Mouse (Mus musculus): ENCODE results near the gene Adm2. TPM values are rescaled to one million over a fixed set of nuclear protein-coding genes. Genes with fewer than 3 reads are reported as not detected.

The Adm2 gene
- total RNA-seq, 4 experiments from 2014 or later = not detected

DNA sequence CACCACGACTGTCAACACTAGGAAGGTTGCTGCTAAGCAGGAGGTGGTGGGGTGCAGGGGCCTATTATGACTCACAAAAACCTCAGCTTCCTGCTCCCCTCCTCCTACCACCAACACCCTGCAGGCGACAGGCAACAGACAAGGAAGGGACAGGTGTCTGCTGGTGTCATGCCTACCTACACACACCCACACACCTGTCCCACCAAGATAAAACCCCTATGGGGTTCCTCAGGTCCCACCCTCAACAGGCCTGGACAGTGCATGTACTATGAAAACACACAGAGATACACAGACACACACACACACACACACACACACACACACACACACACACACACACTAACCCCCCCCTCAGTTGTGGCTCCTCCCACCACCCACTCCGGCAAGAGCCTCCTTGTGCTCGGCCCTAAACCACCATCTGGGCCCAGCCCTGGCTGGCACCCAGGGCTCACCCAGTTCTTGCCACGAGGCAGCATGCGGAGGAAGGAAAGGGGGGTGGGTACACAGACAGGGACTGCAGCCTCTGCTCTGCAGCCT lies 12.5 kb upstream of the Adm2 start:
- no peak for DNase-seq (ENCODE audit: low spot score)

DNA sequence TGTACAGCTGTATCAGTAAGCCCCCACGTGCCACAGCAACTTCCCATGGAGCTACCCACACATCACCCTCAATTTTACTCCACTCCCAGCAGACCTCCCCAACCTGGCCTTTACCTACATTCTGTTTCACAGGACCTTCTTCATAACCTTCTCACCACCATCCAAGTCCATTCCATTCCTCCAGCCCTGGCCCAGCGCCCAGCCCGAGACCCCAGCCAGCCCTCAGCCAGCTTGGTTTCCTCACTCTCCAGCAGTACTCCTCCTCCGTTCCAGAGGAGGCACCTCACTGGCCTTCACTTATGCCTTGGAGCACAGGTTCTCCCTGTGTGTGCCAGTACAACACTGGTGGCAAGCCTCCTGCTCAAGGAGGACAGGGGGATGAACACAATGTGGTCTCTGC lies 9.2 kb upstream of the Adm2 start:
- DNase-seq (ENCODE audit: low spot score) = no peak

DNA sequence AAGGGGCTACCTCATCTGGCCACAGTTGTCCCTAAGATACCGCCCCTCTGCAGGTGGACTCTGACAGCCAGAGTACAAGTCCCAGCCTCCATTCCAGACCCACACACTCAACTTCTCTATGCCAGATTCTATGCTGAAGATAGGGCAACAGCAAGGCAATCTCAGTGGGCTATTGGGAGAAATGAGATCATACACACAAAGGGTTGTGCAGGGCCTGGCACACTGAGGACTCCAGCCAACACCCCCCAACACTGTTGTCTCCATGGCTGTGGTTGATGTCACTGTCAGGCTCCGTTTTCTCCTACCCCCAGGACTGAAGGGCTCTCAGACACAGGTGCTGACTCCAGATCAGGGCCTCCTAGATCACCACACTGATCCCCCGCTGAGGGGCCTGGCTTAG lies 8.4 kb upstream of the Adm2 start:
- no peak for DNase-seq (ENCODE audit: low spot score)

DNA sequence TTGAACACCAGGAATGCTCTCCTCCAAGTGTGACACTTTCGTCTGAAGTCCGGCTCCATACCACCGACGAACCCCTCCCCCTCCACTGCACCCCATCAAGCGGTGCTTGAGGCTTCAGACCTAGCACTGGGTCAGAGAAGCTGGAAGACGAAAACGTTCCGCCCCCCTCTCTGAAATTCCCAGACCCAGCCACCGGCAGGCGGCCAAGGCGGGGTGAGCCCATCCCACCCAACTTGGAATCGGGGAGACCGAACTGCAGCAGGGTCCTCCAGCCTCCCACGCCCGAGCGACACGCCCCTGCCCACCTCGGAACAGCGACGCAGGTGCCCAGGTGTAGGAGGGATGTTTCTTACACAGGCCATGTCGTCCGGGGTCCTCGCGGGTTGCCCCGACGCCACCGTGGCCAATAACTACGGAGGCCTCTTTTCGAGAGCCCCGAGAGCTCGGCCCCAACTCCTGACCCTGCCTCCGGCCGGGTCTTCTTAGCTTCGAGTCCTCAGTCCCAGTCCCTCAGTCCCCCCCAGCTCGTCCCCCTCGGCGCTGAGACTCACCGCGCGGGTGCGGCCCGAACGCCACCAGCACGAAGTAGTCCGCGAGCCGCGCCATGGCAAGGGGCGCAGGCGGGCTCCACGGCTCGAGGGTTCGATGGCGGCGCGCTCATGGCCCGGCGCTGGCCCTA lies 7.9 kb upstream of the Adm2 start:
- no peak for DNase-seq (ENCODE audit: low spot score)

DNA sequence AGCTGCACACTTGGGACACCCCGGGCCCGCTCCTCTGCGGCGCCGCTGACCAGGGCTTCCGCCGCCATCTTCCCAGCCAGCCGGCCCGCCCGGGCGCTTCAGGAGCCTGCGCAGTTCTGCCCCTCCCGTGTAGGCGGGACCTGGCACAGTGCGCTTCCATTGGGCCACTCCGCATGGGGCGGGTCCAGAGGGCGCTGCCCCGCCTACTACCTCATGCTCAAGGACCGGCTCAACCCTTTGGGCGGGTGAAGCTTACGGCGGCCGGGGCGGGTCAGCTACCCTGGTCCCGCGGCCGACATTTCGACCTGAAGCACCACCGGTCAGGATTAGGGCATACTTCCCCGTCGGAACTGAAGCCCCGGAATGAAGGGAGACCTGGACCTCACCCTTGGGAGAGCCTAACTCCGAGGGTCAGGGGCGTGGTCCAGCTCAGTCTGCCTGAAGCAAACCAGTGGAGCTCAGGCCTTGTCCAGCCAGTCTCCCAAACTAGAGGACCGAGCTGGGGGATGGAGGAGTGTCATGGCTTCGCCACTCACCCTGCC lies 7.3 kb upstream of the Adm2 start, which contains the start of gene Sbf1:
TSS of gene Sbf1 (minus strand) at position 122 of the 542 bp plus-strand sequence.
- peak; percentile 98 for DNase-seq (ENCODE audit: low spot score)

DNA sequence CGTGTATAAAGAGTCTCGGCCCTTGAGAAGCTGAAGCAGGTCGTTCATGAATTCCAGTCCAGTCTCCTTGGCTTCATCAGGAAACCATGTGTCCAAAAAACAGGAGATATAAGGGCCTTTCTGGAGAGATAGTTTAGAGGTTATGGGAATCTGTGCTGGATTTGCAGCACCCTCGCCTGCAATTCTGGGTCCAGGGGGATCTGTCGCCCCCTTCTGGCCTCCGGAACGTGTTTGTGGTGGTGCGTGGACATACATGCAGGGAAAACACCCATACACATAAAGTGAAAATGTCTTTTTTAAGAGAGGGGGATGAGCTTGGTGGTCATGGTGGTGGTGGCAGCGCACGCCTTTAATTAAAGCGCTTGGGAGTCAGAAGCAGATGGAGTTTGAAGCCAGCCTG lies 6.4 kb upstream of the Adm2 start:
- DNase-seq (ENCODE audit: low spot score) = no peak

DNA sequence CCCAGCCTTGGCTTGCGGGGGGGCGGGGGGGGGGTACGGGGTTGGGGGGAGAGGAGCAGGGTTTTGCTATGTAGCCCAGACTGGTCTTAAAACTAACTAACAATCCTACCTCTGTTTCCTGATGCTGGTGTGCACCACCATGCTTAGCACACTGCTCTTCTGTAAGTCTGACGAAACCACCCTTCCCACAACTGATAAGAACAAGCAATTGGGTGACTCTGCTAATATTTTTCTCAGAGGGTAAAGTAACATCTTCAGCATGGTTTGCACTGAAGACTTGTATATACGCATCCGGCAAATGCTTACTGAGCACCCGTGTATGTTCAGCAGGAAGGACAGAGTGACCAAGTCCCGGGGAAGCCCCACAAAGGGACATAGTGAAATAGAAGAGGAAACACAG lies 1.3 kb upstream of the Adm2 start:
- DNase-seq (ENCODE audit: low spot score) = no peak

DNA sequence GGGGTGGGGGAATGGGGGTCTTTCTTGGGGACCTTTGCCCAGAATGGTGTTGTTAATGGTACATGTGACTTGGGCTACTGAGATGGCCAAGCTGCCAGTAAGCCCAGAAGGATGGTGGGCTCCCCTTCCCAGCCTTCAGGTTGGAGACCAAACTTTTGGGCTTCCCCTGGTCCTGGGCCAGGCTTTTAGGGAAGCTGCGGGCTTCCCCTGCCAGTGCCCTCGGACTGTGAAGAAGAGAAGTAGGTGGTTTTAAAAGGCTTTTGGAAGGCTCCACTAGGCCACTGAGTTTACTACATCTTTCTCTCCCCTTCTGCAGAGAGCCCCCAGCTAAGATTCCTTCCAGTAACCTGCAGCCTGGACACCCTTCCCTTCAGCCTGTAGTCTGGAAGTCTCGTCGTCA lies 1.1 kb downstream of the Adm2 start:
- DNase-seq (ENCODE audit: low spot score) = no peak

DNA sequence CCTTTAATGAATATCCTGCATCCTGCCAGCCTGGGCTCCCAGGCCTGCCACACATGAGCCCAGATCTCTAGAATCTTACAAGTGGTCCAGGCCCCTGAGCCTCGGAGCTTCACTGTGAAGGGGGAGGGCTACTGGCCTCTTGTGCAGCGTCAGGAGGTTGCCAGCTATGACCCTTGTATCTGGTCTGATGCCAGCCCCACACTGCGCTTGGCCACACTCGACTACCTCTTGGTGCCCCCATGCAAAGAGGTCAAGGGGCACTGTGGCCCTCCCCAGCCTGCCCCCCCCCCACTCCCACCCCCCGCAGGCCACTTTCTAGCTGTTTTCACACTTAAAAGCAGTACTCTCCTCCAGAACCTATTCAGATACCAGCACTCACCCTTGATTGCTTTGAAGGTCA lies 3.9 kb downstream of the Adm2 start:
- DNase-seq (ENCODE audit: low spot score) = no peak

DNA sequence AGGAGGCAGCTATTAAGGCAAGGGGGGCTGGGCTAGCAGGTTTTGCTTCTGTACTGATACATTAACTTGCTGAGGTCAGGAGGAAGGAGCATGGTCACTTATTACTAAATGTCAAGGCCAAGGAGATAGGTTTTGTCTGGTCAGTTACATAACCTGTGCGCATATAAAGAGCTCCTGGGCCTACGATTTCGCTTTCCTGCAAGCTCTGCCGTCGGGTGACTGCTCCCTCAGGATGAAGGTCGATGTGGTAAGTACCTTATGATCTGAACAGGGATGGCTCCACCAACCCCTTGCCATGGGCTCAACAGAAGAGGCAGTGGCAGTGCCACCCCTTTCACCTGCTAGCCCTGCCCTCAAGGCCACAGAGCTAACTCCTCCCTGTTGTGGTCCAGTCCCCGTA lies 11.8 kb downstream of the Adm2 start, which contains the start of gene Miox:
TSS of gene Miox (plus strand) at position 128 of the 400 bp plus-strand sequence.
- no peak for DNase-seq (ENCODE audit: low spot score)

DNA sequence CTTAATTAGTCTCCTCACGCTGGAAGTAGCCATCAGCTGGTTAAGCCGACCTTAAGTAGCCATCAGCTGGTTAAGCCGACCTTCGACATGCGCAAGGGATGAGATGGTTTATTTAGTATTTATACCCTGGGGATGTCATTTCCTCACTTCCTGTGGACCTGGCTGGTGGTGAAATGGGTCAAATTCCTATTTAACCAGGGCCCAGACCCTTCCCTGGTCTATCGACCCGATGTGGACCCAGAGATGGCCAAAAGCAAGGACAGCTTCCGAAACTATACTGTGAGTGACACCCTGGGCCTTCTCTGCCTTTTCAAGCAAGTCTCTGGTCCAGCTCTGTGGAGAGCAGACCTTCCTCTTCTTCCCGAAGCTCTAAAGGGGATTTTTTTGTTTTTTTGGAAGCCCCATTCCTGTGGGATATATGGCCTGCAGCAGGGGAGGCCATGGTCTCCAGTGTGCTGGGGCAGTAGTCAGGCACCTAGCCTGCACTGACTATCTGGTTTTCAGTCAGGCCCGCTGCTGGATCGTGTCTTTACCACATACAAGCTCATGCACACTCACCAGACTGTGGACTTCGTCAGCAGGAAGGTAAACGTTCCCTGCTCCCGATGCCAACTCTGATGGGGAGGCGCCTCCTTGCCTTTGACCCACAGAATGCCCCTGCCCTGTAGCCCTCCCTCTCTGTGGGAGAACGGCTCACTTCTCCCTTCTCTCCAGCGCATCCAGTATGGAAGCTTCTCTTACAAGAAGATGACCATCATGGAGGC lies 12.4 kb downstream of the Adm2 start:
- DNase-seq (ENCODE audit: low spot score) = no peak

DNA sequence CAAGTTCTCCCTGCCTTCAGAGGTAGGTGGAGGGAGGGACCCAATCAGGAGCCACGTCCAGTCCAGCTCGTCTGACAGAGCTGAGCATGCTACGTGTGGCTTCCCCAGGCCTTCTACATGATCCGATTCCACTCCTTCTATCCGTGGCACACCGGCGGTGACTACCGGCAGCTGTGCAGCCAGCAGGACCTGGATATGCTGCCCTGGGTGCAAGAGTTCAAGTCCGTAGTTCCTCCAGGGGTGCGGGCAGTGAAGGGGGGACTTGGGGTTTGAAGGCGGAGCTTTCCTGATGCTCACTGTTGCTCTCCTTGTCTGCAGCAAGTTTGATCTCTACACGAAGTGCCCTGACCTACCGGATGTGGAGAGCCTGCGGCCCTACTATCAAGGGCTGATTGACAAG lies 13.9 kb downstream of the Adm2 start:
- no peak for DNase-seq (ENCODE audit: low spot score)

DNA sequence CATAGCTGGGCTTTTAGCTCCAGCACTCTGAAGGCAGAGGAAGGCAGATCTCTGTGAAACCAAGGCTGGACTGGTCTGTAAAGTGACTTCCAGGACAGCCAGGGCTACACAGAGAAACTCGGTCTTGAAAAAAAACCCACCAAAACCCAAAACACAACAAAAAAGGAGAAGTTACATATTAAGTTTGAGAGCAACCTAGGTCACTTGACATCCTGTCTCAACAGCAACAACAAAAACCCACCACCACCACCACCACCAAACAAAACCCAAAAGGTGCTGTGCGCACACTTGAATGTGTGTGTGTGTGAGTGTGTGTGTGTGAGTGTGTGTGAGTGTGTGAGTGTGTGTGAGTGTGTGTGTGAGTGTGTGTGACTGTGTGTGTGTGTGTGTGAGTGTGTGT lies 17.2 kb downstream of the Adm2 start:
- DNase-seq (ENCODE audit: low spot score) = no peak

DNA sequence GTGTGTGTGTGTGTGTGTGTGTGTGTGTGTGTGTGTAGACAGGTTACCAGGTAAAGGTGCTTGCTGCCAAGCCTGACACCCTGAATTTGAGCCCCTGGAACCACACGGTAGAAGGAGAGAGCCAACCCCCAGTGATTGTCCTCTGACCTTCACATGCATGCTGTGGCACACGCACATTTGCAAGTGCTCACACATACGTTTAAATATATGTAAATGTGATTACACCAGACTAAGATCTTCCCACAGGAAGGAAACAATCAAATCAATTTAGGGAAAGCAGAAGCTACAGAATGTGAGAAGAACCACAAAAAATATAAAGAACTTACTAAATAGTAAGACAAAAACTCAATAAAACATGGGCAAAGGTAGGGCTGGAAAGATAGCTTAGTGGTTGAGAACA lies 17.6 kb downstream of the Adm2 start:
- DNase-seq (ENCODE audit: low spot score) = no peak

DNA sequence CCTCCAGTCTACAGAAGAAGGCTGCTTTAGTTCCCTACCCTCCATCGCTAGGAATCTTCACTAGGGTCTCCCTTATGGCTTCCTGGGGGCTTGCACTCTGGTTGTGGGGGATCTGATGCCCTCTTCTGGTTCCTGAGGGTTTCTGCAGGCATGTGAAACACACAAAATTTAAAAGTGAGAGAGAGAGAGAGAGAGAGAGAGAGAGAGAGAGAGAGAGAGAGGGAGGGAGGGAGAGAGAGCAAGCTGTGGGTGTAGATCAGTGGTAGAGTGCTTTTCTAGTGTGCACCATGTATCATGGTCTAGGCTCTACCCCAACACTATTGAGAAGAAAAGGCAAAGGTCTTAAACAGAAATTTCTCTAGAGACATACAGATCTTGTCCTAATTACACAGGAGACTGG lies 19.2 kb downstream of the Adm2 start:
- DNase-seq (ENCODE audit: low spot score) = no peak

DNA sequence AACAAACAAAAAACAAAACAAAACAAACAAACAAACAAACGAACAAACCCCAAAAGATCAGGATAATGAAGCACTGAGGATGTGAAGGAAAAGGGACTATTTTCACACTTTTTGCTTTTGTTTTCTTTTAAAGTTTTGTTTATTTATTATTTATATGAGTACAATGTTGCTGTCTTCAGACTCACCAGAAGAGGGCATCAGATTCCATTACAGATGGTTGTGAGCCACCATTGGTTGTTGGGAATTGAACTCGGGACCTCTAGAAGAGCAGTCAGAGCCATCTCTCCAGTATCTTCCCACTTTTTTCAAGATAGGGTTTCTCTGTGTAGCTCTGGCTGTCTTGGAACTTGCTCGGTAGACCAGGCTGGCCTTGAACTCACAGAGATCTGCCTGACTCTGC lies 20.8 kb downstream of the Adm2 start:
- no peak for DNase-seq (ENCODE audit: low spot score)

DNA sequence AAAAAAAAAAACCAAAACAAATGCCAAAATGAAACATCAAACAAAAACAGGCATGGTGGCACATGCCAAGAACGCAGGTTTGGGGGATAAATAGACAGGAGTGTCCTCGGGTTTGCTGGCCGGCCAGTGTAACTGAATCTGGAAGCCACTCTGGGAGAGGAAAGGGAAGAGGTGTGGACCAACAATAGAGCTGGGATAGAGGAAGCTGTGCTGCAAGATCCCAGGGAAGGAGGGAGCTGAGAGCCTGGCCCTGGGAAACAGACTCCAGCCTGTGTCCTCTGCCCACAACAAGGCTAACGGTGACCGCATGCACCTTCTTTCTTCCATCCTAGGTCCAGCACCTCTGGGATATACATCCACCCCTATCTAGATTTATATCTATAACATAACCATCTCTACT lies 27.9 kb downstream of the Adm2 start:
- peak; percentile 33 for DNase-seq (ENCODE audit: low spot score)

DNA sequence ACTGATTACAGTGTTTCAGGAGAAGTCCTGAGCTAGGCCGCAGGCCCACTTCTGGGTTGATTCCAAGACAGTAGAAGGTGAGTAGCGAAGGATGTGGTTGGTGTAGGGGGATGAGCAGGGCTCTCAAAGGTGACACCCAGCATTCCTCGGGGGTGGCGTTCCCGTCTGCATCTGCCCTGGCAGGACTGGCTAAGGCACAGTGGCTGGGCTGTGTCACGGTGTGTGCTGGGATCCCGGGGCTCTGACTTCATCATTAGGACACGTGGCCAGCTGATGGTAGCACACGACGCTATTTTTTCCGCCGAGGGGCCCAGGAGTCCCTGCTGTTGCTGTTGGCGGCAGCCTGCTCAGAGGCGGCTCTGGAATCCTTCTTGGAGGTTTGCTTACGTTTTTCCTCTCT lies 28.8 kb downstream of the Adm2 start:
- no peak for DNase-seq (ENCODE audit: low spot score)

DNA sequence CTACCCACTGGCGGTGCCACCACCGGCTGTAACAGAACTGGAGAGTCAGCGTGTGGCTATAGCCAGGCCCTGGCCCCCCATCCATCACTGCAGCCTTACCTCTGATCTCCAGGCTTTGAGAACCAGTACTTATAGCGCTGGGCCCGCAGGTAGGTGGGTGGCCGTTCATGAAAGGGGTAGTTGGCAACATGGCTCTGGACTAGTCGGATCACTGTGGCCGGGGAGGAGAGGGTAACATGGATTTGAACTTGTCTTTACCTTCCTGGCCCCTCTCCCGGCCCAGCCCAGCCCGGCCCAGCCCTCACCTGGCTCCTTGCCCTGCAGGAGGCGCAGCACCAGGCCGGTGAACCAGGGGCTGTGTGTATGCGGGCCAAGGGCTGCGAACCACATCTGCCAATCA lies 29.5 kb downstream of the Adm2 start:
- no peak for DNase-seq (ENCODE audit: low spot score)

DNA sequence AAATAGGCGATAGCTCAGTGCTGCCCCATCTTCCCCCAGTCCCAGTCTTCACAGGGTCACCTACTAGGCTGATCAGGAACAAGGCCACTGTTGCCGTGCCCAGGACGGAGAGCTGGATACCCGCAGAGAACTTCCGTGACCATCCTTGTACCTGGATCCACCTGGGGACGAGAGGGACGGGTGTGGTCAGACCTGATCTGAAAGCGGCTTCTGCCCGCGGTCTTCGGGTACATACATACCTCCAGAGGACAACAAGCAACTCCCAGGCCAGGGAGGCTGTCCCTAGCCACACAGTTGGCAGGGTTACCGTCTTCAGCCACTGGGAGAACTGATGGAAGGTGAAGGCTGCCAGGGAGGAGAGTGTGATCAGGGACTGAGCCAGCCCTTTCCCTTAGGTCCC lies 30.3 kb downstream of the Adm2 start:
- DNase-seq (ENCODE audit: low spot score) = no peak

DNA sequence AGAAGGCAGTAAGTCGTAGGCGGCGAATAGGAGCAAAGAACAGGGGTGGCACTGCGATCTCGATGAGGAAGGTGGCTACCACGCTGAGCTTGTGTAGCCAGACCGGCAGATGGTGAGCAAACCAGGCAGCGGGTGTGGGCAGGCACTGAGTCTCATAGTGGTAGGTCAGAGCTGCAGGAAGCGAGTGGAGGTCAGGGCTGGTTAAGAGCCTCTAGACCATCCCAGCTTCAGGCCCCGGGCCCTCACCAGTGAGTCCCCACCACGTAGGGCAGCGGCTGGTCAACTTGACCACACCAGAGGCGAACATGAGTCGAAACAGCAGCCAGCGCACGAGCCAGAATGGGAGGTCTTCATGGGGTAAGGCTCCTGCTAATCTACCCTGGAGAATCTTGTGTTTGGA lies 31.3 kb downstream of the Adm2 start:
- no peak for DNase-seq (ENCODE audit: low spot score)

DNA sequence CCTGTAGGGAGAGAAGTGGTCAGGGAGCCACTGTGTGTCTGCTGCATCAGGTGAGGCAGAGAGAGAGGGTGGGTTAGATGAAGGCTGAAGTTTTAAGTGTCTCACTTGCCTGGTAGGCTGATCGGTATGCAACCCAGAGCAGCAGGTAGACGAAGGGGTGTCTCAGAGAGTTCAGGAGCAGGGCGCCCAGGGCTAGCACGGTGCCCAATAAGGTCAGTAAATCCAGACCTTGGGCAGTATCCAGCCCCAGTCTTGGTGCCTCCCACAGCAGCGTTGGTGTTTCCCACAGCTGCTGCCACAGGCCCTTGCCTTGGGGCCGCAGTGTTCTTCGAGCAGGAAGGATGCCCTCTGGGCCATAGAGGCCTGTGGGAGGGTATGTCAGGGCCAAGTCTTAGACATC lies 31.9 kb downstream of the Adm2 start:
- no peak for DNase-seq (ENCODE audit: low spot score)

Data from heart, adult 8-10 months (tissue).